In the genomic region with DNA sequence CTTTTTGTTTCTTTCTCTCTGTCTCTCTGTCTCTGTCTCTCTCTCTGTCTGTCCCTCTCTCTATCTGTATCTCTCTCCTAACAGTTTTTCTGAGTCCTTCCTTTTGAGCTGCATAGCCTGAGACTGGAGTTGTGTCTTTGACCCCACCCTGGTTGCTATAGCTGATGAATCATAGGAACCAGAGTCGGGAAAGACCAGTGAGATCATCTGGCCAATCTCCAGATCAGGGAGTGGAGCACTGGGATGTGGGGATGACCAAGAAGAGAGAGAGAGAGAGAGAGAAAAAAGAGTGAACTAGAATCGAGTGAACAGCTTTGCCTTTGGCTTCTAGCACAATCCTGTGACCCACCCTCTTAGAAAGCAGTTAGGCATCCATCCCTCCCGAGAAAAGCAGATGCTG, we compare ENCODE assay signal across 11 mouse cellular contexts. TPM values are rescaled to one million over a fixed set of nuclear protein-coding genes. Genes with fewer than 3 reads are reported as not detected.
A peak's percentile ranks its signal among the peaks of the same experiment; 100 is the strongest.
DNase-seq lines count a peak whose midpoint lies in the region; ATAC-seq lines count a peak whose summit lies in the region.
"Had no signal": no experiment of that assay in that cellular context is flagged by ENCODE, and none has a peak within 500 bp of the region (broad histone marks: within the 10 kb centered on the region; RNA-seq: fewer than 3 reads in every experiment).

No protein-coding gene starts in this region.

- no peak overlapping the region for H3K4me3 ChIP-seq in lung, embryonic 16.5 days (ENCODE audit: low read length)
- H3K4me3 ChIP-seq in neural tube, embryonic 15.5 days (replicated peaks), result no peak overlapping the region
- H3K4me3 ChIP-seq: forebrain, embryonic 13.5 days; liver, embryonic 13.5 days had no signal

- H3K4me1 ChIP-seq in lung, embryonic 16.5 days (replicated peaks; ENCODE audit: control insufficient read depth, insufficient read depth, low read length), result peaks cover 25% of the 10 kb centered on the region
- H3K4me1 ChIP-seq in neural tube, embryonic 15.5 days, result no peaks in the 10 kb centered on the region
- H3K4me1 ChIP-seq: forebrain, embryonic 13.5 days had no signal

- no peak overlapping the region for H3K4me2 ChIP-seq in lung, embryonic 16.5 days (ENCODE audit: low read depth, low read length)
- no peak overlapping the region for H3K4me2 ChIP-seq in neural tube, embryonic 15.5 days
- H3K4me2 ChIP-seq: forebrain, embryonic 13.5 days; liver, embryonic 13.5 days had no signal

- no peaks in the 10 kb centered on the region for H3K27me3 ChIP-seq in lung, embryonic 16.5 days (ENCODE audit: control insufficient read depth, insufficient read depth, low read depth, low read length)
- no peaks in the 10 kb centered on the region for H3K27me3 ChIP-seq in neural tube, embryonic 15.5 days (replicated peaks)
- H3K27me3 ChIP-seq: forebrain, embryonic 13.5 days; liver, embryonic 13.5 days had no signal

- no peak overlapping the region for H3K9ac ChIP-seq in lung, embryonic 16.5 days (ENCODE audit: low read length)
- no peak overlapping the region for H3K9ac ChIP-seq in neural tube, embryonic 15.5 days (replicated peaks)
- H3K9ac ChIP-seq: forebrain, embryonic 13.5 days; liver, embryonic 13.5 days had no signal

- no peaks in the 10 kb centered on the region for H3K9me3 ChIP-seq in lung, embryonic 16.5 days (ENCODE audit: control insufficient read depth, low read length)
- H3K9me3 ChIP-seq in neural tube, embryonic 15.5 days (replicated peaks), result no peaks in the 10 kb centered on the region
- H3K9me3 ChIP-seq: forebrain, embryonic 13.5 days; liver, embryonic 13.5 days had no signal

- no peaks in the 10 kb centered on the region for H3K36me3 ChIP-seq in lung, embryonic 16.5 days (ENCODE audit: control insufficient read depth, insufficient read depth, low read length)
- no peaks in the 10 kb centered on the region for H3K36me3 ChIP-seq in neural tube, embryonic 15.5 days
- H3K36me3 ChIP-seq: liver, embryonic 13.5 days had no signal

- no peak for ATAC-seq in lung, embryonic 16.5 days (ENCODE audit: low read depth)
- ATAC-seq in neural tube, embryonic 15.5 days (ENCODE audit: low FRiP score), result no peak
- ATAC-seq: forebrain, embryonic 13.5 days had no signal

- peak overlapping the region; percentile 15; the same call in 1 of the 2 replicates for H3K27ac ChIP-seq in lung, embryonic 16.5 days (ENCODE audit: low read length)
- no peak overlapping the region for H3K27ac ChIP-seq in neural tube, embryonic 15.5 days (replicated peaks)
- H3K27ac ChIP-seq: forebrain, embryonic 13.5 days; liver, embryonic 13.5 days had no signal

- 28% methylated on average over 3 of the region's 3 CpGs for WGBS in lung, embryonic 16.5 days
- 64% methylated on average over 3 of the region's 3 CpGs for WGBS in neural tube, embryonic 15.5 days

- peak; percentile 85 for DNase-seq in adrenal gland, adult 2 months
- no peak for DNase-seq in adrenal gland, postnatal 4 days (ENCODE audit: low spot score in 2 of 2)
- peak; percentile 98 for DNase-seq in 3T3-L1 (ENCODE audit: low read depth, low spot score)
- peak; percentile 49 for DNase-seq in gastrocnemius, postnatal 25 days
- DNase-seq in cerebellum, adult 18-20 months, result no peak
- no peak for DNase-seq in thymus, postnatal 10 days (ENCODE audit: low spot score in 2 of 2)
- DNase-seq: liver, embryonic 13.5 days; right cerebral cortex, adult 18-20 months had no signal

RNA-seq across cellular contexts. Expression of gene Anxa2, which starts 10.2 kb away (rescaled TPM):
- 100 to 1,000 TPM; 349 to 528 TPM for total RNA-seq in adrenal gland, adult 2 months (2021)
- 194 and 230 TPM in 2 replicates for polyA plus RNA-seq in adrenal gland, adult 2 months (2012; rRNA removed)
- 100 to 1,000 TPM; 338 to 365 TPM for total RNA-seq in adrenal gland, postnatal 4 days (2021)
- 10 to 100 TPM; 52.8 to 74.7 TPM for total RNA-seq in gastrocnemius, postnatal 25 days (2021)
- 973 and 1,115 TPM in 2 replicates for polyA plus RNA-seq in lung, embryonic 16.5 days (2015; fragmentation: Nextera tagmentation; extraction: Ambion mirVana)
- 251 and 335 TPM in 2 replicates for polyA plus RNA-seq in neural tube, embryonic 15.5 days (2015; fragmentation: Nextera tagmentation; extraction: Ambion mirVana)

RNA-seq across cellular contexts. Expression of gene Ice2, which starts 45.5 kb away (rescaled TPM):
- total RNA-seq in adrenal gland, adult 2 months (2021), result 10 to 100 TPM; 13.1 to 13.7 TPM
- 1.5 and 1.7 TPM in 2 replicates for polyA plus RNA-seq in adrenal gland, adult 2 months (2012; rRNA removed)
- 10 to 100 TPM; 20.4 to 20.8 TPM for total RNA-seq in adrenal gland, postnatal 4 days (2021)
- 1 to 10 TPM; 3.8 to 4.9 TPM for total RNA-seq in gastrocnemius, postnatal 25 days (2021)
- 18.8 and 21.5 TPM in 2 replicates for polyA plus RNA-seq in lung, embryonic 16.5 days (2015; fragmentation: Nextera tagmentation; extraction: Ambion mirVana)
- polyA plus RNA-seq in neural tube, embryonic 15.5 days (2015; fragmentation: Nextera tagmentation; extraction: Ambion mirVana), result 10.1 and 11.0 TPM in 2 replicates

Comparison
In these comparisons a context has a peak if more than half of its experiments do, and no peak if none do; other contexts are left out.
1. DNase-seq: peak in adrenal gland, adult 2 months (single experiment), 3T3-L1 (single experiment) and gastrocnemius, postnatal 25 days (single experiment); none in adrenal gland, postnatal 4 days (0 of 2), cerebellum, adult 18-20 months (0 of 2) and thymus, postnatal 10 days (0 of 2).
2. RNA of gene Anxa2, which starts 10.2 kb away (total RNA-seq): 349 to 528 TPM in adrenal gland, adult 2 months and 338 to 365 TPM in adrenal gland, postnatal 4 days; 52.8 to 74.7 TPM in gastrocnemius, postnatal 25 days; every median in the first group is over 4 times any median in the second.